Mouse (Mus musculus) gonadal fat pad, adult 2 months (tissue): Measurements from ENCODE around the gene Ddx25. TPM values are rescaled to one million over a fixed set of nuclear protein-coding genes. Genes with fewer than 3 reads are reported as not detected.

ENCODE experiments used
- DNase-seq: peaks from one replicate; pipeline ENCODE4 v3.0.0-alpha.2; 2012; ENCODE audit warnings: low read depth
- polyA plus RNA-seq: library from polyadenylated mRNA; depleted of rRNA; stranded (reverse); fragments of >200 nt; gene quantifications from 2 replicates; pipeline ENCODE4 v1.2.3, GENCODE M21; 2012

Ddx25 gene
- polyA plus RNA-seq, 1 experiment = 0.15 TPM

DNA sequence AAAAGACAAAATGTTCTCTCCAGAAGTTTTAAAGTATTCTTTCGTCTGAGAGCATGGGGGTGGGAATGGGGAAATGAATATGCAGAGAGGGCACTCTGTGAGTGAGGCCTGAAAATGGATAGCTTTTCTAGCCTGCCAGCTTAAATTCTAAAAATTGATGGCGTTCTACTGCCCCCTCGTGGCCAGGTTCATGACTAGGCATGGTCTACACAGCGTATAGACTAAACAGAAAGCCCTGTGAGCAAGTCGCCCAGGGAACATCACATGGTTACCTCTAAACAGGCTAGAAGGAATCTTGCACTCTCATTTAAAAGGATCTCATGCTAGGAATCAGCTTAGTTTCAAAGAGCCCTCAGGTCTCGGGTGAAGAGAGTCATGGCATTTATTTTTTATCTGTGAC lies 16.8 kb downstream of the Ddx25 start:
- DNase-seq = no peak

DNA sequence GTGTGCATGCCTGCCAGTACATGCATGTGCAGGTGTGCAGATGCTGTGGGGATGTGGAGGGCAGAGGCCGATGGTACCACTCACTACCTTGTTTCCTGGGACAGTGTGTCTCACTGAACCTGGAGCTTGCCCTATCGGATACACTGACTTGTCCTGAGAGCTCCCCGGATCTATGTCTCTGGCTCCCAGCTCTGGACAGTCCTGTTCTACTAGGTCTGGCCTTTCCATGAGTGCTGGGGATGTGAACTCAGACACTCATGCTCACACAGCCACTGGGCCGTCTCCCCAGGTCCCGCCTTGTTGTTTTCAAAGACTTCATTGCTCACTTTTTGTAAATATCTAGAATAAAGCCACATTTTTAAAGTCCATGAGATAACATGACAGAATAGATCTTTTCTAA lies 17.3 kb downstream of the Ddx25 start:
- no peak for DNase-seq

DNA sequence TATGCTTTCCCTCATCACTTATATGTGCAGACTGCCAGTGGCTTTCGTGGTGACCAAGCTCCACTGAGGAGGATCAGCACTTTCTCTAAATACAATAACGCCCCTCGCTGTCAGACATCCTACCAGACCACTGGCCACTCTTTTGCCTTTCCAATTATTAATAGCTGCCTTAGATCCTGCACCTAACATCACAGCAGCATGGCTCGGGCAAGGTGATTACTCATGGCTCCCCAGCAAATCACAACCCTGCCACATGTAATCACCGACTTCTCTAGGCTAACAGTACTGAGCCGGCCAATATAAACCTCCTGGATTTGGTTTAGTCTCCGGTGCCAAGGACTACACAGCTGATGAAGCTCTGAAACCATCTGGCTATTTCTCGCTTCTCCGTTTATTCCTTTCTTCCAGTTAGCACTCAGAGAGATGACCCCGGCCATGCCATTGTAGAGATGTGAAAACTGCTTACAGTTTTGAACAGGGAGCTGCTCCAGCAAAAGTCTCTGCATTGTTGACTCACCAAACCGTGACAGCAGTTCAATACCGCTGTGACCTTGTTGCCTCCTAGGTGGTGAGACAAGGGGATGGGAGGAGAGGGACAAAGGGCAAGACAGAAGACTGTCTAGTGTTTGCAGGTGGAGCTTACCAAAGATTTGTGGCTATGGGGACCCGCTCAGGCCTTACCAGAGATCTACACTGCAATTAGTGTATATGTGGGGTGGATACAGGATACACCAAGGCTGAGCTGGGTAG lies 19.2 kb downstream of the Ddx25 start:
- DNase-seq = no peak

DNA sequence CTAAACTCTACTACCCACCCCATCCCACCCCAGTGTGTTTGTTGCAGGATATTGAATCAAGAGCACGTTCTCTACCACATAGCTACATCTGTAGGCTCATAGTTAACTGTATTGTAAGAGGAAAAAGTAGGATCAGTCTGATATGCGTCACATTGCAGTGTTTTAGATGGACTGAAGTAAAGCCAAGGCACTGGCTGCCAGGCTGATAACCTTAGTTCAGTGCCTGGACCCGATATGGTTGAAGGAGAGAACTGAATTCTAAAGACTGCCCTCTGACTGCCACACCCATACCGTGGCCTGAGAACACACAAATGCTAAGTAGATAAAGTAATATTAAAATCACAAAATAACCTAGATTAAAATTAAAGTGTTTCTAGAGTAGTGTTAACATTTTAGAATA lies 22.5 kb downstream of the Ddx25 start:
- DNase-seq = no peak

DNA sequence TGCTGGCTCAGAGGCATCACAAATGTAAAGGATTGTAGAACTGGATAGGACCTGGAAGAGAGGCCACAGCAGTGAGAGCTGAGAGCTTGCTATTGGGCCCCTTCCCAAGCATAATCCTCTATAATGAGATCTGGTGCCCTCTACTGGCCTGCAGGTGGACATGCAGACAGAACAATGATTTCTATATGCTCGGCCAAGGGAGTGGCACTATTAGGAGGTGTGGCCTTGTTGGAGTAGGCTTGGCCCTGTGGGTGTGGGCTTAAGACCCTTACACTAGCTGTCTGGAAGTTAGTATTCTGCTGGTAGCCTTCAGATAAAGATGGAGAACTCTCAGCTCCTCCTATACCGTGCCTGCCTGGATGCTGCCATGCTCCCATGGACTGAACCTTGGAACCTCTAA lies 23.2 kb downstream of the Ddx25 start:
- DNase-seq = no peak

DNA sequence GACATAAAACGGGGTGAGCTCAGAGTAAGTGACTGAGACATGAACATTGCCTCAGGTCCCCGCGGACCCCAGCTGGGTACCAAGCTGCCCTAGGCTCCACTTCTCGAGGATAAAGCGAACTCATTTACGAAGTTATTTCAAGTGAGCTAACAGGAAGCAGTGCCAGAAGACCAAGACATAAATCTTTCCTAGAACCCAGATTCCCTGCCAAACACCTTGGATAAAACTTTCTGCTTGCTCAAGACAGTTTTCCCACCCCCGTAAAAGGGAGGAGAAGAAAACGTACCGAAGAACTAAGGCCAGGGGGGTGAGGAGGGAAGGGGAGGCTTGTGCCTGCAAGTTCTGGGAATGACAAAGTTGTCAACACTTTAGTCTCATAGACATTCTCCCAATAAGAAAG lies 25.1 kb downstream of the Ddx25 start:
- peak; percentile 91 for DNase-seq

DNA sequence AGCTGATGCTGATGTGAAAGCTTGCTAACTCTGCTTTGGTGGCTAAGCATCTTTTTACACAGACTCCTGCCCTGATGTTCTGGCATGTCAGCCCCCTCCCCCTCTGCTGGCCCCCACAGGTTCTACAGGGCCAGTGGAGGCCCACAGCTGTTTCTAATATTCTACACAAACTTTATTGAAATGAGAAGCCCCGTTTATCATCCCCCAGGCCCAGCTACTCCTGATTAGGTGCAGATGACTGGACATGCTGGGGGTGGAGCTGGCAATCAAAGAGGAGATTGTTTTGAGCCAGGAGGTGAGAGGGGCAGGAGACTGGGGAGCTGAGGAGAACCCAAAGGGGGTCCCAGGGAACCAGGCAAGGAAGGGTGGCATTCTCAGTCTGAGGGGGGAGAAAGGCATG lies 28.5 kb downstream of the Ddx25 start:
- no peak for DNase-seq

DNA sequence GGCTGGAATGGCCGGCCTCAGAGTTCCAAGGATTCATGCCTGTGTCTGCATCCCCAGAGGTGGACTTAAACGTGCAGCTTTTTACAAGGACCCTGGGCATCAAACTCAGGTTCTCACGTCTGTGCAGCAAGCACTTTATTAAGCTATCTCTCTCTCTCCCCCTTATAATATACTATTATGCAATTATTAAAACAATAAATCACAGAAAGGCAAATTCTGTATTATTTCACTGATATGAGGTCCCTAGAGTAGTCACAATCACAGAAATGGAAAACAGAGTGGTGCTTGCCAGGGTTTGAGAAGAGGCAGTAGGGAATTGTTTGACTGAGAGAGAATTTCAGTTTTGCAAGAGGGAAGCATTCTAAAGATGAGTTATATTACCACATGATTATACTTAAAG lies 29.2 kb downstream of the Ddx25 start:
- DNase-seq = no peak

DNA sequence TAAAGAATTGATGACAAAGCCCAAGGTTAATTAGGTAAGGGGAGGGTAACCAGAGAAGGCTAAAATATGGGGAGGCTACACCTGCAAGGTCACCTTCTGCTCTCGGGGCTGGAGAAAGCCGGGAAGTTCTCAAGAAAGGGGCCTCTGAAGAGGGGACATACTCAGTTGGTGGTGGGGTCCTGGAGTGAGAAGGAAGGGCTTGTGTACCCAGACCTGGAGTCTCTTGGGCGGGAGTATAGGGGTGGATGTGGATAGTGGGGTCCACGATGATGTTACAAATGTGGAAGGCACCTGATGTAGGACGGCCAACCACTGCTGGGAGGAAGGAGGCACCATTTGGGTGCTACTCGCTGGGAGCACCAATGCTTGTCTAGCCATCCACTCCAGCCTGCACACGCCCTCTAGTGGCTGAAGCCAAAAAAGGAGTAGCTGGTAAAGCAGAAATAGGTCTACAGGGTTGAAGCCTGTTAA lies 34.4 kb downstream of the Ddx25 start:
- DNase-seq = no peak

DNA sequence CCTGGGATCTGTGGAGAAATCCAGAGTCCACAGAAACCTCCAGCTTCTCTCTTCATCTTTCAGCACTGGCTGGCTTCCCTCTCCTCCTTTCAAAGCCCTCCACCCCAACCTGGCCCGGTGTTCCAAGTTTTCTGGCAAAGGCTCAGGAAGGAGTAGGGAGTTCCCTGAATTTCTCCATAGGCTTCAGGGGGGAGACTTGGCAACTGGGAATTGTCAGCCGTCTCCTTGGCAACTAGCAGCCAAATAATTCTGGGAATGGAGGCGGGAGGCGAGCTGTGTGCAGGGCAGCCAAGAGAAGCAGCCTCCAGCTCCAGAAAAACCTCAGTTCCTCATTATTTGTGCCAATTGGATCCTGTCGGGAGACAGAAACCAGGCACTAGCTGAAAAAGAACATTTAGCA lies 34.8 kb downstream of the Ddx25 start:
- no peak for DNase-seq

DNA sequence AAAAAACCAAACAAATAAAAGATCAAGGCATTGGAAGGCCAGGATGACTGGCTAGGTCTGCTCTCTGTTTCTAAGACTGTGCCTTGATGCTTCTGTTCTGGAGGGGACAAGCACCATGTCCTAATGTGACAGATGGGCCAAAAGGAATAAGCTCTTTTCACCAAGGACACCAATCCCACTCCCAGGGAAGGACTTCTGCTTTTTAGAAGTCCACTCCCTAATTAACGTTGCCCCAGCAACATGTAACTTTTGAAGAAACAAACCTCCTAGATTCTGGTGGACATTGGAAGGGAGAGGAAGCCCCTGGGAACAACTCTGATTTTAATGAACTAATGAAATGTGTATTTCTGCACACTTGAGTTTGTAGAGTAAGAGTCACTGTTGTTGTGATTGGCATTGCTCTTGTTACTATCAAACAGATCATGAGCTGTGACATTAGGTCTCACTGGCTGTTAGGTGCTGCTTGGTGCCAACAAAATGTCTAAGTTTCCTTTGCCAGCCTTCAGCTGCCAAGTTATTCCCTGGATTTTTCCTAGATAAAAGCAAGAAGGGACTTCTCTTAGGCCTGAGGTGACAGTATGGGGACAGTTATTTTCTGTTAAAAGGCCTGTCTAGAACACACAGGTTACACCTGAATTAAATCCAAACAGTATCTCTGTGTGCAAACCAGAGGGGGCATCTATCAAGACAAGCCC lies 35.4 kb downstream of the Ddx25 start:
- DNase-seq = no peak

DNA sequence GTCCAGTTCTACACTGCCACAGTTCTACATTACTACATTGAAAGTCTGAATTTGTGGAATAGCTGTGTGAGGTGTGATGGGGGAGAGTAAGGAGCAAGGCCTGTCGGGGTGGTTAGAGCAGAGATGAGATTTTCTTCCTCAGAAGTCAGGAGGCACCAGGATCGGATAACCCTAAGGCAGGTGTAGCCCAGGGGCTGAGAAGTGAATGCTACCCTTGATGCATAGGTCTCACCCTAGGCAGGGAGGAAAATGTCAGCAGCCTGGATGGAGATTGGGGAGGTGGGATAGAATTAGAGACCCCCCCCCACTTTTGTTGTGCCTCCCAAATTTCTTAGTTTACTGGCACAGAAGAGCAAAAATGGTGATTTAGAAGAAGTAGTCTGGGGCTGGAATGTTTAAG lies 36.1 kb downstream of the Ddx25 start:
- DNase-seq = no peak

DNA sequence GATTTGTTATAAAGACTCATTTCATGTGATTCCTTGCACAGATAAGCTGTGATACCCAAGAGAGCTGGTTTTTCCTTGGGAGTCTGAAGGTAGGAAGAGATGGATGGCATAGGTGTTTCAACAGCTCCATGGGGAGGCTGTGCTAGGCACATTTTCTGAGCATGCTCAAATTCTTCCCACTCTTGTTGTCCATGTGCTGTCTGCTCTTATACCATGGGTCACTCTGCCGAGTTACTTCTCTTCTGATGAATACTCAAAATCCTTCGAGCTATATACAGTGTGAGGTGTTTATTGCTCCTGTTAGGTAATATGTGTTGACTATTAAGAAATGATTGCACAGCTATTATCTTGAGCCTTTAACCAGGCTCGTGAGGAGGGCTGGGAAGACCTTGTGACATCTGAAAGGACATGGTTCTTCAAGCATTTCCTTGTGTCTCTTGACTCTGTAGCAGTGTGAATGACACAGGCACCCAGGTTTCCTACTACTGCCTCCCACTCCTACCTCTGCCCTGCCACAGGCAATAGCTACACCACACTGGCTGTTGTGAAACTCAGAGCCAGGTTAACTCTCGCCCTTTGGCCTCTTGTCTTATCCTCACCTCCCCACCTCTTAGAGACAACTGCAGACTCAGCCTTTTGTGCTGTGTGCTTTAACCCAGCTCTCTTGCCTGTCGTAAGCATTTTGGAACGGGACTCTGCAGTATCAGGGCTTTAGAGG lies 37.5 kb downstream of the Ddx25 start:
- DNase-seq = no peak

DNA sequence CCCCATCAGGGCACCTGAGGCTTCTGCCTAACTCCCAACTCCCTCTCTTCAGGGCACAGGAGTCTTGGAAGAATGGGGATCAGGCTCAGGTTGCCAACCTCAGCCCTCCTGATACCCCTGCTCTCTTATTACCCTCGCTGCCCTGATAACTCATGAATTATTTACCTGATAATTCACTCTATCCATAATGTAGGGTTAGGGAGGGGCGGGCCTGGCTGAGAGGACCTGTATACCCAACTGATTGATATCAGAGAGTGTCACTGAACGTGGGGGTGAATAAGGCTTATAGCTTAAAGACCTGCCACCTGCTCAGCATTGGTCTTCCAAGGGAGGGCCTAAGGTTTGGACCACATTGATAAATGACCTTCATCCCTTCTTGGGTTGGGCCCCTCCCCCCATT lies 40.2 kb downstream of the Ddx25 start, which contains the start of gene Gm1113:
Gene Gm1113, minus strand, starts transcription at position 101 of the 400 bp plus-strand sequence.
- DNase-seq = no peak

DNA sequence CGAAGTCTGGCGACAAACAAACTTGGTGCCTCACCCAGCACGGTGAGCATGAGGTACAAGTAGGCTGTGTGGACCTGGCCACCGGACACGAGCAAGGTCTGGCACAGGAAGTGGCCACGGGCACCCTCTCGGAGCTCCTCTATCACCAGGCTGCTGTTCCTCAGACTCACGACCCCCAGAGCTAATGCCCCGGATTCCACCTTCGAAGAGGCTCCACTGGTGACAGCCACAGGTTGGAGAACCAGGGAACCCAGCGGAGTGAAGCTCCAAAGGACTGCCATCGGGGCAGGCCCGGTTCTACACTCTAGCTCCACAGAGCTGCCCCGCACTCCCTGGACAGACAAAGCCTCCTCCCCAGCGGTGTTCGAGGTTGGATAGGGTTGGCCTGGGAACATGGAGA lies 41.6 kb downstream of the Ddx25 start:
- DNase-seq = no peak

DNA sequence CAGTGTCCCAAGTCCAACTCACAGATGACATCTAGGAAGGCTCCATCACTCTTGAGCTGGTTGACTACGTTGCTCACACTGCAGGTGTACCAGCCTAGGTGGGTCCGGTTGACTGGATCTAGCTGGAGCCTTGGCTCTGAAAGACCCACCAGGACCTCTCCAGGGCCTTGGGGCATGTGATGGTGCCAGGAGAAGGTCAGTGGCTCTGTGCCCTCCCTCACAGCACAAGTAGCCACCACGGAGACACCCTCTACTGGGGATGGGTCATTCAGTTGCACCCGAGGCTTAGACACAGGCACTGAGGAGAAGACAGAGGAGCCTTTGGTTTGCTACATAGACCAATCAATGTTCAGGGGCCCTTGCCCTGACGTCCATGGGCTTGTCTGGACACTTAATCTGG lies 42.1 kb downstream of the Ddx25 start:
- DNase-seq = no peak

DNA sequence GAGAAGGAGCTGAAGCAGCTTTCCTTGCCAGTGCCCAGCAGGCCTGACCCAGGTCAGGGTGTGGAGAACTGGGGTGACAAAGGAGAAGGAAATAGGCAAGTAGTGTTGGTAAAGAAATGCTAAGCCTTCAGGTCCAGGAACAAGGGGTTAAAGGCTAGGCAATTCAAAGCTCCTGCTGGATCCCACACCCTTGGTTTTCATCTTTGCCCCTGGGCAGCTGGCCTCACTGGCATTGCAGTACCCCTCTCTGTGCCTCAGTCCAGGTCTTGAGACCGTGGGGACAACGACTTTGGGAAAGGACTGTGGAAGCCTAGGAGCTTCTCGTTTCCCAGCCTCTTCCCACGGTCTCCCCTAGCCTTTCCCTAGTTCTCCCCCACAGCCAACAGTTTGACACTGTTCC lies 44.4 kb downstream of the Ddx25 start:
- no peak for DNase-seq

DNA sequence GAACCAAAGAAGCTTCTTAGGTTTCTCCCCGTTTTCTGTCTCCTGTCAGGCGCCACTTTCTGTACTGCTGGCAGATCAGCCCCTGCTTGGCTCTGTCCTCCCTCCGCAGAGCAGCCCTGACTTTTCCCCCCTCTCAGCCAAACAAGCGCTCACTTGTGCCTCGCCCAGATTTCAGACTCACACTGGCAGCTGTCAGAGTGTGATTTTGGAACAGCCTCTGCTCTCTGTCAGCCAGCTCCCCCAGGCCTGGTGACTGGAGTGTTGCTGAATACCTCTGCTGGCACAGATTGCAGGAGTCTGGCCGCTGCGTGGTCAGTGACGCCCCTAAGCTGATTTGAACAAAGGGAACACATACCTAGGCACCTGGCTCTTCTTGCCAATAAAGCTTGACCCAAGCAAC lies 50.1 kb downstream of the Ddx25 start:
- no peak for DNase-seq

DNA sequence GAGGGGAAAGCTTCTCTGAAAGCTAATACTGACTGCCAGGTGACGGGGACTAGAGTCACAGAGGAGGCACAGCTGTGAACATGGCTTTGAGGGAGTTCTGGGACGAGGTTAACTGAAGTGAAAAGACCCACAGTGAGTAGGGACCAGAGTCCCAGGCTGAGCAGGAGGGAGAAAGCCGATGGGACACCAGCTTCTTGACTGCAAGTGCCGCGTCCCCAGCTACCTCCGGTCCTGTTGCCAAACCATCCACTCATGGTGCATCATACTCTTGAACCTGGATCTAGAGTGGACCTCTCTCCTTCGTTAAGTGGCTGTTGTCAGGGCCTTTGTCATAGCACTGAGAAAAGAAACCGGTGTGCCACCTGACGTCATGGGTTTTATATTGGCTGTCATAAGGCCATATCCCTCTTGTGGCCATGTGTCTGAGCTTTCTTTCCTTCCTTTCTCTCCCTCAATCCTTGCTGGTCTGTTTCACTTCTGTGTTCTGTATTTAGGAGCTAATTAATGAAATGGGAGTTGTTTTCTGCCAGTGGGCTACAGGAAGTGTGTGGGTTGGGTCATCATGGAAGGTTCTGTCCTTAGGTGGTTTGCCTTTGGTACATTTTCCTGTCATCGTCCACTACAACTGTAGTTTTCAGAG lies 55.8 kb downstream of the Ddx25 start:
- no peak for DNase-seq

DNA sequence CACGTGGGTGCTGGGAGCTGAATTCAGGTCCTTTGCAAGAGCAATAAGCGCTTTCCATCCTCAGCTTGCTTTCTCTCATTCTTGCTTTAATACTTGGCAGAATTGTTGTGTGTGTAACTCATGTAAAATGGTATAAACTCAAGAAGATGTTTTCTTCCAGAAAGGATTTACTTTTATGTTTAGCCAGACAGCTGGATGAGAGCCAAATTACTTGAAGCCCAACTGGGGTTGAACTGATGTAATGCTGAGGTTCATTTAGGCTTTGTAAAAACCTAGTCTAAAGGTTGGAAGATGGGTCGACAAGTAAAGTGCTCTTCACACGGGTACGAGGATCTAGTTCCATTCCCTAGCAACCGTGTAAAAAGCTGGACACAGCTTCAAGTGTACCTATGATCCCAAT lies 58.4 kb downstream of the Ddx25 start:
- no peak for DNase-seq

DNA sequence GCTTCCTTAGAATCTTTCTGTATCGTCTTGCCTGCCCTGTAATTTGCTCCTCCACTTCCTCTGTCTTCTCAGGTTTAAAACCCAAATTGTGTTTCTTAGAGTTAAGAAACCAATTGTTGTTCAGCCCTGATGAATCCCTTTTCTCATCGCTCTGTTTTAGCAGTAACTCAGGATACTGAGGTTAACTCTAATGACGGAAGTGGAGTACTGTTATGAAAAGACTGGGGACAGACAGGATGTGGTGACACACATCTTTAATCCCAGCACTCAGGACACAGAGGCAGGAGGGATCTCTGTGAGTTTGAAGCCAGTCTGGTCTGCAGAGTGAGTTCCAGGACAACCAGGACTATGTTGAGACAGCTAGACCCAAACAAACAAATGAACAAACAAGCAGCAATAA lies 62.9 kb downstream of the Ddx25 start:
- no peak for DNase-seq

DNA sequence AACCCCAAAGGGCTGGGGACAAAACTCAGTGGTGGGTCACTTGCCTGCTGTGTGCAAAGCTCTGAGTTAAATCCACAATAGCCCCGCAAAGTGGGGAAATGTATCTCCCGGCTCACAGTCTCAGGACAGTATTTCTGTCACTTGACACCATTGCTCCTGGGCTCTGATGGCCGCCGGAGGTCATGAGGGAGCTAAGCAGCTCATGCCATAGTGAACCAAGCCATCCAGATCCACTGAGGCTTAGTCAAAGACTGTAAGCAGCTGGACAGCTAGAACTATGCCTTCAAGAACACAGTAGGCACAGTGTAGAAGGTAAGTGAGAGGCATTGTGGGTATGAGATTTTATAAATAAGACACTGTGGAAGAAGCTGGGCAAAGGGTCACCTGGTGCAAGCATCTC lies 63.4 kb downstream of the Ddx25 start:
- DNase-seq = no peak
